Mouse (Mus musculus) left cerebral cortex, postnatal 14 days (tissue): ENCODE results near the gene Ccdc103. TPM values are rescaled to one million over a fixed set of nuclear protein-coding genes. Genes with fewer than 3 reads are reported as not detected.
A peak's percentile ranks its signal among the peaks of the same experiment; 100 is the strongest.

Experiments used
- DNase-seq, 2 experiments: peaks; one replicate each; pipeline ENCODE4 v3.0.0; 2021 to 2022; ENCODE audit warnings: low spot score in 2 of 2, mixed read lengths in 1 of 2
- intact Hi-C: fragments of 180-260 bp; cut with DNase I; formaldehyde crosslinking; loops from one replicate; pipeline ENCODE4 v1.15.1; 2025
- long read RNA-seq, 2 experiments: library from polyadenylated mRNA; stranded (forward); transcript quantifications; one replicate each; pipeline ENCODE4 v2.0.0; 2021
- total RNA-seq, 2 experiments: library from RNA; stranded (reverse); gene quantifications; 2 replicates each; pipeline ENCODE4 v1.2.3; 2021

Ccdc103 gene
- total RNA-seq: 1 to 10 TPM; 2.0 to 2.1 TPM
- long read RNA-seq, experiment 1, partial matches to known transcripts: 0 of 3 reads
- long read RNA-seq, experiment 1, other reads (novel, unspliced or antisense): 1 of 3 reads
- long read RNA-seq, experiment 2: 0 reads

GRCm38 (mm10) chr11:102880585-102881313 is at the start of gene Ccdc103, which contains the start of gene Eftud2:
Ccdc103 (plus strand) TSS chr11:102881204.
Eftud2 (minus strand) TSS chr11:102880985.
- DNase-seq: peak; percentile 93 to 95
- intact Hi-C loops: no loop called here

GRCm38 (mm10) chr11:102832700-102833297 is 48.2 kb upstream of the Ccdc103 start:
- DNase-seq: no peak
- intact Hi-C loops: no loop called here

GRCm38 (mm10) chr11:102834219-102834618 is 46.8 kb upstream of the Ccdc103 start:
- DNase-seq: no peak

GRCm38 (mm10) chr11:102835549-102835948 is 45.5 kb upstream of the Ccdc103 start, which contains the start of gene Higd1b:
Higd1b (plus strand) TSS chr11:102835849.
- intact Hi-C loops: no loop called here
- DNase-seq: no peak

More at GRCm38 (mm10) chr11:102834219-102834618, 46.8 kb upstream of the Ccdc103 start:
- intact Hi-C loops: no loop called here

- DNase-seq: no peak
- intact Hi-C loops: no loop called here
These were observed 44.9 kb upstream of the Ccdc103 start for GRCm38 (mm10) chr11:102836146-102836545.

GRCm38 (mm10) chr11:102837385-102837784 is 43.6 kb upstream of the Ccdc103 start:
- DNase-seq: no peak
- intact Hi-C loops: no loop called here

GRCm38 (mm10) chr11:102838126-102838525 is 42.9 kb upstream of the Ccdc103 start:
- no peak for DNase-seq
- intact Hi-C loops: no loop called here

- intact Hi-C loops: no loop called here
- DNase-seq: no peak
These were observed 42.3 kb upstream of the Ccdc103 start for GRCm38 (mm10) chr11:102838616-102839150.

- no peak for DNase-seq
- intact Hi-C loops: no loop called here
These were observed 35.1 kb upstream of the Ccdc103 start for GRCm38 (mm10) chr11:102845926-102846325.

GRCm38 (mm10) chr11:102851883-102852282 is 29.1 kb upstream of the Ccdc103 start:
- intact Hi-C loops: no loop called here

GRCm38 (mm10) chr11:102853760-102854159 is 27.2 kb upstream of the Ccdc103 start:
- no peak for DNase-seq
- intact Hi-C loops: no loop called here

More at GRCm38 (mm10) chr11:102851883-102852282, 29.1 kb upstream of the Ccdc103 start:
- DNase-seq: peak in 1 of 2 experiments; percentile 35

- intact Hi-C loops: no loop called here
- DNase-seq: no peak
These were observed 25.1 kb upstream of the Ccdc103 start for GRCm38 (mm10) chr11:102855941-102856340.

- intact Hi-C loops: no loop called here
- DNase-seq: no peak
These were observed 22.1 kb upstream of the Ccdc103 start for GRCm38 (mm10) chr11:102858951-102859350.

GRCm38 (mm10) chr11:102859933-102860332 is 21.1 kb upstream of the Ccdc103 start:
- peak; percentile 39 to 77 for DNase-seq
- intact Hi-C loops: no loop called here

- peak; percentile 76 to 84 for DNase-seq
- intact Hi-C loops: loop anchor here (2.0 kb wide), 1 partner anchor 89 kb away; no protein-coding TSS in a partner anchor
These were observed 16.7 kb upstream of the Ccdc103 start for GRCm38 (mm10) chr11:102864272-102864671.

GRCm38 (mm10) chr11:102874801-102875334 is 6.1 kb upstream of the Ccdc103 start:
- peak; percentile 53 to 88 for DNase-seq
- intact Hi-C loops: no loop called here

GRCm38 (mm10) chr11:102879558-102879957 is 1.4 kb upstream of the Ccdc103 start:
- intact Hi-C loops: no loop called here
- DNase-seq: no peak

GRCm38 (mm10) chr11:102881314-102882198 is 552 bp downstream of the Ccdc103 start:
- DNase-seq: no peak
- intact Hi-C loops: no loop called here

- DNase-seq: no peak
- intact Hi-C loops: no loop called here
These were observed 3.7 kb downstream of the Ccdc103 start, which contains the start of gene Fam187a for GRCm38 (mm10) chr11:102884616-102885219. Fam187a (plus strand) TSS chr11:102885169.
